Mouse (Mus musculus) forebrain, postnatal 0 days (tissue): ENCODE data around the gene Plet1. TPM values are rescaled to one million over a fixed set of nuclear protein-coding genes. Genes with fewer than 3 reads are reported as not detected.

ENCODE experiments used
- ATAC-seq: fragments of 200-750 bp; cut with Nextera tagmentation; 2 replicates; pipeline ENCODE4 v1.8.0; 2017; ENCODE audit warnings: mild to moderate bottlenecking, moderate library complexity
- DNase-seq: peaks from one replicate; pipeline ENCODE4 v3.0.0-alpha.2; 2015
- H3K27ac ChIP-seq: fragments of 300-500 bp; sonication (generic); 2 replicates; pipeline ENCODE4 v1.5.1; 2014; ENCODE audit warnings: low read depth, mild to moderate bottlenecking, antibody characterized with exemption, low read length, moderate library complexity, mixed read lengths
- H3K27me3 ChIP-seq: fragments of 300-500 bp; sonication (generic); 2 replicates; pipeline ENCODE4 v1.6.1; 2014; ENCODE audit warnings: mild to moderate bottlenecking, low read length, mixed read lengths; ENCODE audit not compliant: insufficient read depth
- H3K36me3 ChIP-seq: fragments of 300-500 bp; sonication (generic); 2 replicates; pipeline ENCODE4 v1.6.1; 2014; ENCODE audit warnings: mild to moderate bottlenecking, moderate library complexity; ENCODE audit not compliant: insufficient read depth
- H3K4me1 ChIP-seq: fragments of 300-500 bp; sonication (generic); 2 replicates; pipeline ENCODE4 v1.6.1; 2014; ENCODE audit warnings: antibody characterized with exemption; ENCODE audit not compliant: insufficient read depth
- H3K4me2 ChIP-seq: fragments of 300-500 bp; sonication (generic); 2 replicates; pipeline ENCODE4 v1.6.1; 2014; ENCODE audit warnings: low read depth, mild to moderate bottlenecking, moderate library complexity
- H3K4me3 ChIP-seq: fragments of 300-500 bp; sonication (generic); 2 replicates; pipeline ENCODE4 v1.5.1; 2014; ENCODE audit warnings: low read depth, low read length, mixed read lengths
- H3K9ac ChIP-seq: fragments of 300-500 bp; sonication (generic); 2 replicates; pipeline ENCODE4 v1.6.1; 2014; ENCODE audit warnings: mild to moderate bottlenecking
- H3K9me3 ChIP-seq: fragments of 300-500 bp; sonication (generic); 2 replicates; pipeline ENCODE4 v1.6.1; 2016; ENCODE audit warnings: low read length
- CTCF ChIP-seq: sonication (generic); IDR thresholded peaks from 2 replicates; pipeline ENCODE4 v1.5.1; 2016; ENCODE audit warnings: antibody characterized with exemption, control low read depth, low read depth
- WGBS: fragments of 180-500 bp; shearing (Covaris S2); extraction: QIAGEN DNeasy Blood & Tissue Kit; methylation state at CpG from one replicate; pipeline ENCODE4 v1.1.7; 2014; 5-methylcytosine and 5-hydroxymethylcytosine counted together
- polyA plus RNA-seq: library from polyadenylated mRNA; unstranded; fragments of >200 nt; fragmentation: Nextera tagmentation; extraction: Ambion mirVana; gene quantifications from 2 replicates; pipeline ENCODE4 v1.2.1, GENCODE M21; 2015
- total RNA-seq: library from RNA; depleted of rRNA; stranded (reverse); fragments of >200 nt; gene quantifications from 2 replicates; pipeline ENCODE4 v1.2.3, GENCODE M21; 2014

Gene Plet1
- total and polyA plus RNA-seq, 2 experiments from 2014 or later, result 0.34 TPM; not detected in 1

DNA sequence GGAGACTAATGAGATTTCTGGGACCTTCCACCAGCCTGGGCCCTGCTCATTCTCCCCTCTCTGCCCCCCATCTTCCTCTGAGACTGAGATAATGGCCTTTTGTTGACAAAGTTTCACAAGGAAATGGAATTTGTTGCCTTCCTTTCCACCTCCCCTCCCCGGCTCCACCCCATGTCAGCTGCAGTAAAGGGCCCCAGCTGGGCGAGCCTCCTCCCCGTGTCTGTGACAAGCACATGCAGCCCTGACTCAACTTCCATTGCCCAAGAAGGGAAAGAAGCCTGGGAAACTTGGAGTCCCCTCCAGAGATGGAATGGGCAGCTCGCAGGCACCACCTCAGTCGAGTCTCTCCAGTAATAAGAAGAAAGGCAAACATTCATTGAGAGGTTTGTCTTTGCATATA, 15.5 kb upstream of the Plet1 start:
- Histone ChIP-seq H3K4me2 (no peak overlapping the region), H3K4me3 (no peak overlapping the region), H3K27ac (no peak overlapping the region), H3K36me3 (no peaks in the 10 kb centered on the region), H3K27me3 (no peaks in the 10 kb centered on the region), H3K9ac (no peak overlapping the region), H3K9me3 (no peaks in the 10 kb centered on the region), H3K4me1 (no peaks in the 10 kb centered on the region)
- ATAC-seq (no peak), DNase-seq (no peak)
- 13% methylated on average over 5 of the region's 5 CpGs for WGBS
- no peak for TF ChIP-seq CTCF

DNA sequence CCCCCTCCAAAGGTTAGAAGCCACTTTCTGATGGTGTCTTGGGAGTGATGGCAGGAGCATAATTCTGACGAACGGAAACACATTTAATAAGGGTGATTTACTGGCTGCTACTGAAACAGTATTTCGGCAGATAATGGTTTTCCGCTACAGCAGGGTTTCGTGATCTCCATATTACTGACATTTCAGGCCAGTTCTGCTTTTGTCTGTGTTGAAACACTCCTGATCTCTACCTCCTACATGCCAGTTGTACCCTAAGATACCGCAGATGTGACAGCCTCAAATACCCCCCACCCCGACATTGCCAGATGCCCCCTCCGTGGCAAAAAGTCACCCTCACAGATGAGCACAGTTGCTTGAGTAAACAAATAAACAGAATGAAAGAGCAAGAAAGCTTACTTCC, 14.8 kb upstream of the Plet1 start:
- Histone ChIP-seq H3K27me3 (no peaks in the 10 kb centered on the region), H3K4me3 (no peak overlapping the region), H3K27ac (no peak overlapping the region), H3K36me3 (no peaks in the 10 kb centered on the region), H3K9me3 (no peaks in the 10 kb centered on the region), H3K4me1 (no peaks in the 10 kb centered on the region), H3K9ac (no peak overlapping the region), H3K4me2 (no peak overlapping the region)
- no peak for ATAC-seq
- no peak for TF ChIP-seq CTCF
- no peak for DNase-seq
- 41% methylated on average over 8 of the region's 8 CpGs for WGBS

GRCm38 (mm10) chr9:50482743-50483142, 11.6 kb upstream of the Plet1 start:
- no peak overlapping the region for H3K9ac ChIP-seq
- H3K9me3 ChIP-seq, result no peaks in the 10 kb centered on the region
- no peak overlapping the region for H3K4me3 ChIP-seq
- no peaks in the 10 kb centered on the region for H3K36me3 ChIP-seq
- TF ChIP-seq CTCF, result no peak
- H3K4me1 ChIP-seq, result no peaks in the 10 kb centered on the region
- ATAC-seq (no peak), DNase-seq (no peak)
- WGBS, result 90% methylated on average over 8 of the region's 8 CpGs
- H3K27me3 ChIP-seq, result no peaks in the 10 kb centered on the region
- no peak overlapping the region for H3K4me2 ChIP-seq
- no peak overlapping the region for H3K27ac ChIP-seq

- 13% methylated on average over 10 of the region's 10 CpGs for WGBS
- TF ChIP-seq CTCF, result no peak
- H3K9me3 ChIP-seq, result no peaks in the 10 kb centered on the region
- no peak overlapping the region for H3K9ac ChIP-seq
- peak; percentile 19 for DNase-seq
- ATAC-seq, result peak; percentile 70
- no peaks in the 10 kb centered on the region for H3K36me3 ChIP-seq
- no peaks in the 10 kb centered on the region for H3K27me3 ChIP-seq
- H3K4me3 ChIP-seq, result no peak overlapping the region
- H3K4me1 ChIP-seq, result no peaks in the 10 kb centered on the region
- no peak overlapping the region for H3K27ac ChIP-seq
- H3K4me2 ChIP-seq, result peak overlapping the region; percentile 17; the same call in 1 of the 2 replicates
Measured at GRCm38 (mm10) chr9:50485521-50485920, 8.8 kb upstream of the Plet1 start.

DNA sequence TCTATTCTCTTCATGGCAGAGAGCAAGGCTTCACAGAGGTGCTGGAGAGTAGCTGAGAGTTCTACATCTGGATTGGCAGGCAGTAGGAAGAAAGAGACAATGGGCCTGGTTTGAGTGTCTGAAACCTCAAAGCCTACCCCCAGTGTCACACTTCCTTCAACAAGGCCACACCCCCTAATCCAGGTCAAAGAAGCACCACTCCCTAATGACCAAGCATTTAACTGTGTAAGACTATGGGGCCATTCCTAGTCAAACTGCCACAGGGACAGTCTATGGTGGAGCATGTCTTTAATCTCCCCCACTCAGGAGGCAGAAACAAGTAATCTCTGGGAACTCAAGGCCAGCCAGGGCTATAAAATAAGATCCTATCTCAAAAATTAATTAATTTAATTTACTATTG, 3.5 kb upstream of the Plet1 start:
- Histone ChIP-seq H3K9me3 (no peaks in the 10 kb centered on the region), H3K27ac (no peak overlapping the region), H3K4me2 (no peak overlapping the region), H3K27me3 (no peaks in the 10 kb centered on the region), H3K9ac (no peak overlapping the region), H3K4me1 (no peaks in the 10 kb centered on the region), H3K4me3 (no peak overlapping the region), H3K36me3 (no peaks in the 10 kb centered on the region)
- DNase-seq (no peak), ATAC-seq (no peak)
- TF ChIP-seq CTCF, result no peak

DNA sequence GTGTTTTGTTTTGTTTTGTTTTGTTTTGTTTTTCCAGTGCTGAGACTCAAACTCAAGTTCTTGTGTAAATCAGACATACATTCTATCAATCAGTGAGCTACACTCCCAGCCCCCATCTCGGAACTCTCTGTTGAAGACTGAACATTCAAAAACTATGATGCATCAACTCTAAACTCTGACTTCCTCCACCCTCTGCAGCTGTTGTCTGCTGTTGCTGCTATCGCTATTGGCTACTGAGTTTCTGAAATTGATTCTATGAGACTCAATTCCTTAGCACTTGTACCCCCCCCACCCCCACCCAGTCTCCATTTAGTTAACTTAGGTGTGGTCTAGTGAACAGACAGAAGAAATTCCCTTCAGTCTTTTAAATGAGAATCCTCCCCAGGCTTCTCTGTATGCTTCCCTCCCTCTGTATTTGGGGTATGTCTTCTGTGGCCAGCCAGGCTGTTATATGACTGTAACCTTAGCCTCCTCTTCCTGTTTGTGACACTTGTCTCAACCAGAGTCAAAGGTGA, 2.7 kb upstream of the Plet1 start:
- H3K36me3 ChIP-seq, result no peaks in the 10 kb centered on the region
- no peak for ATAC-seq
- no peaks in the 10 kb centered on the region for H3K27me3 ChIP-seq
- H3K4me3 ChIP-seq, result no peak overlapping the region
- DNase-seq, result no peak
- 83% methylated on average over 2 of the region's 2 CpGs for WGBS
- H3K4me1 ChIP-seq, result no peaks in the 10 kb centered on the region
- H3K27ac ChIP-seq, result no peak overlapping the region
- no peak for TF ChIP-seq CTCF
- no peaks in the 10 kb centered on the region for H3K9me3 ChIP-seq
- no peak overlapping the region for H3K4me2 ChIP-seq
- no peak overlapping the region for H3K9ac ChIP-seq

GRCm38 (mm10) chr9:50493777-50494176, 548 bp upstream of the Plet1 start:
- no peak for ATAC-seq
- H3K27ac ChIP-seq, result no peak overlapping the region
- no peaks in the 10 kb centered on the region for H3K9me3 ChIP-seq
- H3K4me2 ChIP-seq, result no peak overlapping the region
- no peaks in the 10 kb centered on the region for H3K4me1 ChIP-seq
- H3K4me3 ChIP-seq, result no peak overlapping the region
- no peaks in the 10 kb centered on the region for H3K27me3 ChIP-seq
- WGBS, result 74% methylated on average over 2 of the region's 2 CpGs
- TF ChIP-seq CTCF, result no peak
- H3K36me3 ChIP-seq, result no peaks in the 10 kb centered on the region
- H3K9ac ChIP-seq, result no peak overlapping the region
- no peak for DNase-seq
